Mouse (Mus musculus) C2C12 (cell line): ENCODE measurements around the gene Cnpy2.

Experiments
- CTCF ChIP-seq: IDR thresholded peaks from one replicate; pipeline ENCODE4 v1.5.1; 2011; ENCODE audit not compliant: control insufficient read depth, insufficient read depth, insufficient read length
- FOSL1 ChIP-seq: IDR thresholded peaks from one replicate; pipeline ENCODE4 v1.8.0; 2011; ENCODE audit warnings: mild to moderate bottlenecking, low read length; ENCODE audit not compliant: poor library complexity, insufficient read depth, severe bottlenecking
- MAX ChIP-seq: IDR thresholded peaks from one replicate; pipeline ENCODE4 v1.6.1; 2011; ENCODE audit warnings: mild to moderate bottlenecking, control low read depth
- MYOG ChIP-seq: IDR thresholded peaks from one replicate; pipeline ENCODE4 v1.6.1; 2011; ENCODE audit not compliant: control insufficient read depth, insufficient read length; ENCODE audit errors: extremely low read depth
- USF1 ChIP-seq: IDR thresholded peaks from one replicate; pipeline ENCODE4 v1.6.1; 2011; ENCODE audit warnings: low read depth, mild to moderate bottlenecking, control low read depth, moderate library complexity

DNA sequence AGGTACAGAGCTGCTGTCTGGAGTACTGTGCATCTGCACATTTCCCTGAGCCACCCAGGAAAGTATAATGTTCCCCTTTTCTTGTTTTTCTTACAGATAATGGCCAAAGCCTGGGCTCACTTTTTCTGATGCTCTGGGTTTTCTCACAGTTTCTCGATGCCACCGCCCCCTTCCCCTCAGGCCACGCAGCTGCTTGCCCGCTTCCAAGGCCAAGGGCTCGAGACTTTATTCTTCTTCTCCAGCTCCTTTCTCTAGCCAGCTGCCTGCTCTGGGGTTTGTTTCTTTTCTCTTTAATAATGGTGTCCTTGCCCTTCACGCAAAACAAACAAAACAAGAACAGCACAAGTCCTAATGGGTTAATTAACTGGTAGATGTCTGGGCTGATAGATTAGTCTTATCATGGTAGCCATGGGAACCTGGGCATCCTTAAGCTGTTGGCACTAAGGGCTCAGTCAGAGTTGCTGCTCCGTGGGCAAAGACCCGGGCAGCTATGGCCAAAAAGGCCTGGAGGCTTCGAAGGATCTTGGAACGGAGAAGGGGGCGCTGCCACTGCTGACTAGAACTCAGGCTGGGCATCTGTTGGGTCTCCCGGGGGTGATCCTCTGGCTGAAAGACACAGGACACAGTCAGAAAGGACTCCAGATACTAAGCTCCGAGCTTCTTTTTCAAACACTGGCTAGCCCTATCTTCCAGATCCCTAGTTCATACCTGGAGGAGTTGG, 25.7 kb upstream of the Cnpy2 start:
- TF ChIP-seq MAX, result no peak
- TF ChIP-seq CTCF, result no peak
- no peak for TF ChIP-seq USF1
- TF ChIP-seq MYOG, result no peak
- no peak for TF ChIP-seq FOSL1
